ENCODE assay signal across 11 mouse cellular contexts in genomic region chr11:95645397-95646153, GRCm38 (mm10). TPM values are rescaled to one million over a fixed set of nuclear protein-coding genes. Genes with fewer than 3 reads are reported as not detected.
DNase-seq lines count a peak whose midpoint lies in the region; ATAC-seq and TF ChIP-seq lines count a peak whose summit lies in the region.
"Had no signal": no experiment of that assay in that cellular context is flagged by ENCODE, and none has a peak within 500 bp of the region (broad histone marks: within the 10 kb centered on the region; RNA-seq: fewer than 3 reads in every experiment).

No protein-coding gene starts in this region.

- H3K27me3 ChIP-seq in heart, postnatal 0 days (ENCODE audit: control insufficient read depth, insufficient read depth, low read length), result peaks cover 55% of the 10 kb centered on the region
- H3K27me3 ChIP-seq in hindbrain, embryonic 12.5 days, result peaks cover 80% of the 10 kb centered on the region

- no peaks in the 10 kb centered on the region for H3K9me3 ChIP-seq in heart, postnatal 0 days (replicated peaks; ENCODE audit: control insufficient read depth, low read length)
- no peaks in the 10 kb centered on the region for H3K9me3 ChIP-seq in hindbrain, embryonic 12.5 days (replicated peaks)
- H3K9me3 ChIP-seq: G1E had no signal

- DNase-seq in heart, postnatal 0 days (ENCODE audit: low spot score), result no peak
- no peak for DNase-seq in heart, postnatal 10 days
- peak; percentile 35 for DNase-seq in brain, adult 2 months (ENCODE audit: low read depth, low spot score)
- peak; percentile 87 for DNase-seq in neural tube, embryonic 10.5 days (ENCODE audit: extremely low spot score, low spot score)
- no peak for DNase-seq in frontal cortex, adult 2 months (ENCODE audit: extremely low spot score in 1 of 2, low spot score in 1 of 2)
- no peak for DNase-seq in thymus, adult 18-20 months
- DNase-seq: cerebellum, adult 11-12 months; kidney, adult 9 months had no signal

- intact Hi-C loops in heart, postnatal 10 days (cut with DNase I), result no loop called here

- no peak overlapping the region for H3K9ac ChIP-seq in heart, postnatal 0 days (replicated peaks; ENCODE audit: low read depth, low read length)
- H3K9ac ChIP-seq in hindbrain, embryonic 12.5 days, result peak overlapping the region; percentile 41

- no peak for TF ChIP-seq EP300 in heart, postnatal 0 days (IDR thresholded peaks at IDR 0.05; ENCODE audit: low read depth)

- no peaks in the 10 kb centered on the region for H3K36me3 ChIP-seq in heart, postnatal 0 days (replicated peaks; ENCODE audit: control insufficient read depth, insufficient read depth, low read length)
- H3K36me3 ChIP-seq in hindbrain, embryonic 12.5 days, result no peaks in the 10 kb centered on the region
- H3K36me3 ChIP-seq: G1E had no signal

- H3K4me3 ChIP-seq in heart, postnatal 0 days (ENCODE audit: low read depth, low read length), result 0 out of 2 replicates have a peak overlapping the region, but pooled peaks have one; percentile 4
- peak overlapping the region; percentile 10; the same call in 1 of the 2 replicates for H3K4me3 ChIP-seq in hindbrain, embryonic 12.5 days

- 6% methylated on average over 35 of the region's 36 CpGs for WGBS in heart, postnatal 0 days
- WGBS in hindbrain, embryonic 12.5 days, result 2% methylated on average over 35 of the region's 36 CpGs

- H3K4me1 ChIP-seq in heart, postnatal 0 days (ENCODE audit: control insufficient read depth, insufficient read depth), result 0 out of 2 replicates have a peak, but pooled peaks cover 5% of the 10 kb centered on the region
- H3K4me1 ChIP-seq in hindbrain, embryonic 12.5 days, result peaks cover 38% of the 10 kb centered on the region

- no peak for ATAC-seq in heart, postnatal 0 days (ENCODE audit: insufficient read depth, low read depth)
- ATAC-seq in hindbrain, embryonic 12.5 days (ENCODE audit: low FRiP score), result peak; percentile 51; the same call in 1 of the 2 replicates
- no peak for ATAC-seq in erythroid progenitor cell, adult 5-6 weeks (replicated peaks; ENCODE audit: low FRiP score, poor library complexity, severe bottlenecking)

- no peak for TF ChIP-seq CTCF in heart, postnatal 0 days (IDR thresholded peaks at IDR 0.05; ENCODE audit: low read depth)

- no peak overlapping the region for H3K27ac ChIP-seq in heart, postnatal 0 days (ENCODE audit: low read depth)
- H3K27ac ChIP-seq in hindbrain, embryonic 12.5 days, result no peak overlapping the region

- H3K4me2 ChIP-seq in heart, postnatal 0 days (ENCODE audit: low read depth, low read length), result peak overlapping the region; percentile 18
- peak overlapping the region; percentile 49 for H3K4me2 ChIP-seq in hindbrain, embryonic 12.5 days (replicated peaks)

RNA-seq across cellular contexts. Expression of gene Phb, which starts 21.2 kb away (rescaled TPM):
- total RNA-seq in heart, postnatal 0 days (2014; rRNA removed; ENCODE audit: low replicate concordance), result 349 and 446 TPM in 2 replicates
- 432 and 435 TPM in 2 replicates for polyA plus RNA-seq in heart, postnatal 0 days (2015; fragmentation: Nextera tagmentation; extraction: Ambion mirVana)
- total RNA-seq in heart, postnatal 10 days (2021), result 100 to 1,000 TPM; 337 to 343 TPM
- 186 and 188 TPM in 2 replicates for polyA plus RNA-seq in hindbrain, embryonic 12.5 days (2016; fragmentation: Nextera tagmentation; extraction: Ambion mirVana)
- total RNA-seq in erythroid progenitor cell, adult 5-6 weeks (2015; ENCODE audit: low replicate concordance), result 12.3 and 17.6 TPM in 2 replicates
- total RNA-seq in erythroid progenitor cell, adult 5-6 weeks (2017; ENCODE audit: low replicate concordance), result 7.7 and 42.9 TPM in 2 replicates
- 120 and 143 TPM in 2 replicates for polyA plus RNA-seq in frontal cortex, adult 2 months (2012; rRNA removed)

RNA-seq across cellular contexts. Expression of gene Ngfr, which starts 58.0 kb away (rescaled TPM):
- 1.1 and 2.0 TPM in 2 replicates for total RNA-seq in heart, postnatal 0 days (2014; rRNA removed; ENCODE audit: low replicate concordance)
- 1.5 and 1.7 TPM in 2 replicates for polyA plus RNA-seq in heart, postnatal 0 days (2015; fragmentation: Nextera tagmentation; extraction: Ambion mirVana)
- total RNA-seq in heart, postnatal 10 days (2021), result 1 to 10 TPM; 2.7 to 4.4 TPM
- polyA plus RNA-seq in hindbrain, embryonic 12.5 days (2016; fragmentation: Nextera tagmentation; extraction: Ambion mirVana), result 38.6 and 41.3 TPM in 2 replicates
- total RNA-seq in erythroid progenitor cell, adult 5-6 weeks (2015; ENCODE audit: low replicate concordance), result not detected in 2 replicates
- total RNA-seq in erythroid progenitor cell, adult 5-6 weeks (2017; ENCODE audit: low replicate concordance), result not detected in 2 replicates
- 2.0 and 2.2 TPM in 2 replicates for polyA plus RNA-seq in frontal cortex, adult 2 months (2012; rRNA removed)
- polyA plus RNA-seq: G1E had no signal

Comparison
In these comparisons a context has a peak if more than half of its experiments do, and no peak if none do; other contexts are left out.
1. DNase-seq: peak in brain, adult 2 months (single experiment) and neural tube, embryonic 10.5 days (single experiment); none in heart, postnatal 0 days (single experiment), heart, postnatal 10 days (0 of 2), frontal cortex, adult 2 months (0 of 2) and thymus, adult 18-20 months (0 of 2).